Mouse (Mus musculus): Measurements from ENCODE around the gene Rab12.

Rab12 gene

GRCm38 (mm10) chr17:66448421-66449405, 70.8 kb downstream of the Rab12 start:
- peak in 1 of 2 experiments; percentile 64 for DNase-seq (ENCODE audit: low spot score in 2 of 2)

DNA sequence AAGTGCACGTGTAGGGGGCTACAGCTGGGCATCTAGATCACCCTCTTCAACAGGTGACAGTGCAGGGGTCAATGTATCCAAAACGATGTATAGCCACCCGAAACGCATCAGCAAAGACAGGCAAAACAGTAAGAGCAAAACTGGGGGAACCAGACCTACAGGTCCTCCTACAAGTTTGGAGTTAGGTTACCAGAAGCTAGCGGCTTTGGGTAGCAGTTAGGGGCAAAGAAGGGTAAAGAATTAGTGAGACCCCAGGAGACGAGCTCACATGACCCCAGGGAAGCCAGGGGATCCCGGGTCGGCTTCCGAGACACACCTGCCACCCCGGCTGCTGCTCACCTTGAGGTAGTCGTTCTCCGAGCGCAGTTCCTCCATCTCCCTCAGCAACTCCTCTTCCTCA, 71.6 kb downstream of the Rab12 start:
- no peak for DNase-seq (ENCODE audit: low spot score in 2 of 2)

DNA sequence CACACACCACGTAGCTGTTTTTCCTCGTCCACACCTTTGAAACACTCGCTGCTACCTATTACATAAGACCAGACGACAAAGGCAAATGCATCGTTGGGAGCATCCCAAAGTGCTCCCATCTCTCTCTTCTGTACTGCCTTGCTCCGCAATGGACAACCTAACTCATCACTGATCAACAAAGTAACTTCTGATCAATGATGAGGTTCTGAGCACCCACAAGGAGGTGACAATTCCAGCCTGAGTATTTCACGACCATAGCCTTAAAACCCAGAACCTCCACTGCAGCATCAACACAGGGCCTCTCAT, 72.6 kb downstream of the Rab12 start:
- no peak for DNase-seq (ENCODE audit: low spot score in 2 of 2)

DNA sequence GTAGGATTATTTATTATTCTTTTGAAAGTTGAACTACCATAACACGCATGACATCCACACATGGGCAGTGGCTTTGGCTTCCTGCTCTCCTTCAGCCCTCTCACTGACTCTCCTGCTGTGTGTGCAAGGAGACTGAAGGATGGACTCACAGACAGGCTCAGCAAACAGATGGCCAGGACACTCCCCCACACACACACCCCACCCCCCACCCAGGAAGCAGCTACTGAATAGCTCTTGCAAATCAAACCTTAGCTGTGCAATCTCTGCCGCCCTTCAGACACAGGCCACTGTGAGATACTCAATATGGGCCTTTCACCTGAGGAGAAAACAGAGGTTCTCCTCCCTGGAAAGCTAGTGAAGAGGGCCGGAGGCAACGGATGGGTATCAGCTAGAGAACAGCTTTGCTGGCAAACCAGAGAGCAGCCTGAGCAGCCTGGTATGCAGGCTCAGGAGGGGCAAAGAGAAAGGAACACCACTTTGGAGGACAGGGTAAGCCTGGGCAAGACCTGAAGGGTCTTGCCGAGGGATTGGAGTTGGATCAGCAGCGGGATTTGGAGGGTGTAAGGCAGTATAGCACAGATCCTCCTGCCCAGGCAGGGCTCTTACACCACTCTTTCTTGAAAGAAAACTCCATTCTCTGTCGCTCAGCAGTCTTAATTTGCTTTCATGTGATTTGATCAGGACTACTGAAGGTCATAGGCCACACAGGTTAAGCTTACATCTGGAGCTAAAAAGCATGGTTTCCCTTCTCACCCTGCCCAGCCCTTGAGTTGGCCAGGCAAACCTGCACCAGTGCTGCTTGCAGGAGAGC, 73.1 kb downstream of the Rab12 start:
- no peak for DNase-seq (ENCODE audit: low spot score in 2 of 2)

Data from frontal cortex, postnatal 10 days (tissue).